Mouse (Mus musculus): ENCODE results near the gene Vmn2r83. TPM values are rescaled to one million over a fixed set of nuclear protein-coding genes. Genes with fewer than 3 reads are reported as not detected.

The Vmn2r83 gene
- total and polyA plus RNA-seq, 2 experiments from 2014 or later: 0.04 TPM; not detected in 1

- Histone ChIP-seq H3K4me3 (ENCODE audit: low read length) (no peak overlapping the region), H3K9me3 (ENCODE audit: low read length) (no peaks in the 10 kb centered on the region), H3K36me3 (ENCODE audit: insufficient read depth, low read length) (peaks cover 22% of the 10 kb centered on the region), H3K27ac (no peak overlapping the region), H3K4me2 (ENCODE audit: low read depth, low read length) (no peak overlapping the region), H3K9ac (replicated peaks; ENCODE audit: low read length) (no peak overlapping the region), H3K27me3 (ENCODE audit: insufficient read depth, low read length) (no peaks in the 10 kb centered on the region), H3K4me1 (ENCODE audit: insufficient read depth, low read length) (peaks cover 8% of the 10 kb centered on the region; the same call in 1 of the 2 replicates)
- WGBS: 75% methylated on average over 12 of the region's 12 CpGs
- TF ChIP-seq CTCF (IDR thresholded peaks at IDR 0.05; ENCODE audit: low read depth): no peak
- no peak for DNase-seq (ENCODE audit: low spot score)
- no peak for ATAC-seq
These were observed 68.0 kb downstream of the Vmn2r83 start for GRCm38 (mm10) chr10:79536461-79537080.

GRCm38 (mm10) chr10:79537271-79537670, 68.7 kb downstream of the Vmn2r83 start:
- Histone ChIP-seq H3K4me2 (ENCODE audit: low read depth, low read length) (no peak overlapping the region), H3K4me3 (ENCODE audit: low read length) (no peak overlapping the region), H3K4me1 (ENCODE audit: insufficient read depth, low read length) (peaks cover 8% of the 10 kb centered on the region; the same call in 1 of the 2 replicates), H3K9ac (replicated peaks; ENCODE audit: low read length) (no peak overlapping the region), H3K27ac (no peak overlapping the region), H3K36me3 (ENCODE audit: insufficient read depth, low read length) (peaks cover 23% of the 10 kb centered on the region), H3K9me3 (ENCODE audit: low read length) (no peaks in the 10 kb centered on the region), H3K27me3 (ENCODE audit: insufficient read depth, low read length) (no peaks in the 10 kb centered on the region)
- no peak for TF ChIP-seq CTCF (IDR thresholded peaks at IDR 0.05; ENCODE audit: low read depth)
- no peak for DNase-seq (ENCODE audit: low spot score)
- ATAC-seq: no peak
- WGBS: 93% methylated on average over 7 of the region's 7 CpGs

- Histone ChIP-seq H3K27ac (no peak overlapping the region), H3K4me2 (ENCODE audit: low read depth, low read length) (no peak overlapping the region), H3K9me3 (ENCODE audit: low read length) (no peaks in the 10 kb centered on the region), H3K36me3 (ENCODE audit: insufficient read depth, low read length) (peaks cover 27% of the 10 kb centered on the region), H3K27me3 (ENCODE audit: insufficient read depth, low read length) (no peaks in the 10 kb centered on the region), H3K4me3 (ENCODE audit: low read length) (no peak overlapping the region), H3K9ac (replicated peaks; ENCODE audit: low read length) (no peak overlapping the region), H3K4me1 (ENCODE audit: insufficient read depth, low read length) (peaks cover 7% of the 10 kb centered on the region; the same call in 1 of the 2 replicates)
- 92% methylated on average over 2 of the region's 2 CpGs for WGBS
- ATAC-seq (no peak), DNase-seq (ENCODE audit: low spot score) (no peak)
- no peak for TF ChIP-seq CTCF (IDR thresholded peaks at IDR 0.05; ENCODE audit: low read depth)
These were observed 69.2 kb downstream of the Vmn2r83 start for GRCm38 (mm10) chr10:79537781-79538180.

- no peak overlapping the region for H3K4me2 ChIP-seq (ENCODE audit: low read depth, low read length)
- H3K4me3 ChIP-seq (ENCODE audit: low read length): no peak overlapping the region
- no peak for TF ChIP-seq CTCF (IDR thresholded peaks at IDR 0.05; ENCODE audit: low read depth)
- H3K27me3 ChIP-seq (ENCODE audit: insufficient read depth, low read length): no peaks in the 10 kb centered on the region
- ATAC-seq: no peak
- 78% methylated on average over 3 of the region's 3 CpGs for WGBS
- H3K4me1 ChIP-seq (ENCODE audit: insufficient read depth, low read length): peaks cover 3% of the 10 kb centered on the region; the same call in 1 of the 2 replicates
- no peaks in the 10 kb centered on the region for H3K9me3 ChIP-seq (ENCODE audit: low read length)
- H3K9ac ChIP-seq (replicated peaks; ENCODE audit: low read length): no peak overlapping the region
- DNase-seq (ENCODE audit: low spot score): no peak
- peaks cover 32% of the 10 kb centered on the region for H3K36me3 ChIP-seq (ENCODE audit: insufficient read depth, low read length)
- H3K27ac ChIP-seq: no peak overlapping the region
These were observed 69.8 kb downstream of the Vmn2r83 start for GRCm38 (mm10) chr10:79538323-79538722.

GRCm38 (mm10) chr10:79538873-79539272, 70.3 kb downstream of the Vmn2r83 start:
- Histone ChIP-seq H3K9me3 (ENCODE audit: low read length) (no peaks in the 10 kb centered on the region), H3K27me3 (ENCODE audit: insufficient read depth, low read length) (no peaks in the 10 kb centered on the region), H3K4me2 (ENCODE audit: low read depth, low read length) (no peak overlapping the region), H3K4me3 (ENCODE audit: low read length) (no peak overlapping the region), H3K27ac (no peak overlapping the region), H3K9ac (replicated peaks; ENCODE audit: low read length) (no peak overlapping the region), H3K4me1 (ENCODE audit: insufficient read depth, low read length) (no peaks in the 10 kb centered on the region), H3K36me3 (ENCODE audit: insufficient read depth, low read length) (peaks cover 37% of the 10 kb centered on the region)
- WGBS: 76% methylated on average over 4 of the region's 4 CpGs
- DNase-seq (ENCODE audit: low spot score): no peak
- TF ChIP-seq CTCF (IDR thresholded peaks at IDR 0.05; ENCODE audit: low read depth): no peak
- ATAC-seq: no peak

GRCm38 (mm10) chr10:79539701-79540495, 71.4 kb downstream of the Vmn2r83 start:
- ATAC-seq (no peak), DNase-seq (ENCODE audit: low spot score) (no peak)
- no peaks in the 10 kb centered on the region for H3K27me3 ChIP-seq (ENCODE audit: insufficient read depth, low read length)
- 89% methylated on average over 16 of the region's 16 CpGs for WGBS
- H3K36me3 ChIP-seq (ENCODE audit: insufficient read depth, low read length): peaks cover 46% of the 10 kb centered on the region
- no peak overlapping the region for H3K4me3 ChIP-seq (ENCODE audit: low read length)
- no peak overlapping the region for H3K9ac ChIP-seq (replicated peaks; ENCODE audit: low read length)
- no peak for TF ChIP-seq CTCF (IDR thresholded peaks at IDR 0.05; ENCODE audit: low read depth)
- no peaks in the 10 kb centered on the region for H3K9me3 ChIP-seq (ENCODE audit: low read length)
- no peak overlapping the region for H3K4me2 ChIP-seq (ENCODE audit: low read depth, low read length)
- H3K27ac ChIP-seq: no peak overlapping the region
- no peaks in the 10 kb centered on the region for H3K4me1 ChIP-seq (ENCODE audit: insufficient read depth, low read length)

- Histone ChIP-seq H3K9me3 (ENCODE audit: low read length) (no peaks in the 10 kb centered on the region), H3K27me3 (ENCODE audit: insufficient read depth, low read length) (no peaks in the 10 kb centered on the region), H3K27ac (no peak overlapping the region), H3K36me3 (ENCODE audit: insufficient read depth, low read length) (peaks cover 51% of the 10 kb centered on the region), H3K4me2 (ENCODE audit: low read depth, low read length) (no peak overlapping the region), H3K4me3 (ENCODE audit: low read length) (no peak overlapping the region), H3K9ac (replicated peaks; ENCODE audit: low read length) (no peak overlapping the region), H3K4me1 (ENCODE audit: insufficient read depth, low read length) (no peaks in the 10 kb centered on the region)
- WGBS: 89% methylated on average over 11 of the region's 11 CpGs
- no peak for TF ChIP-seq CTCF (IDR thresholded peaks at IDR 0.05; ENCODE audit: low read depth)
- ATAC-seq: no peak
- DNase-seq (ENCODE audit: low spot score): no peak
These were observed 72.2 kb downstream of the Vmn2r83 start for GRCm38 (mm10) chr10:79540746-79541145.

Data from hindbrain, postnatal 0 days (tissue).